Mouse (Mus musculus) urinary bladder, postnatal 10 days (tissue): ENCODE data around the gene Acd.

Source experiments
- DNase-seq: peaks from one replicate; pipeline ENCODE4 v3.0.0; 2022; ENCODE audit warnings: low spot score

Gene Acd

DNA sequence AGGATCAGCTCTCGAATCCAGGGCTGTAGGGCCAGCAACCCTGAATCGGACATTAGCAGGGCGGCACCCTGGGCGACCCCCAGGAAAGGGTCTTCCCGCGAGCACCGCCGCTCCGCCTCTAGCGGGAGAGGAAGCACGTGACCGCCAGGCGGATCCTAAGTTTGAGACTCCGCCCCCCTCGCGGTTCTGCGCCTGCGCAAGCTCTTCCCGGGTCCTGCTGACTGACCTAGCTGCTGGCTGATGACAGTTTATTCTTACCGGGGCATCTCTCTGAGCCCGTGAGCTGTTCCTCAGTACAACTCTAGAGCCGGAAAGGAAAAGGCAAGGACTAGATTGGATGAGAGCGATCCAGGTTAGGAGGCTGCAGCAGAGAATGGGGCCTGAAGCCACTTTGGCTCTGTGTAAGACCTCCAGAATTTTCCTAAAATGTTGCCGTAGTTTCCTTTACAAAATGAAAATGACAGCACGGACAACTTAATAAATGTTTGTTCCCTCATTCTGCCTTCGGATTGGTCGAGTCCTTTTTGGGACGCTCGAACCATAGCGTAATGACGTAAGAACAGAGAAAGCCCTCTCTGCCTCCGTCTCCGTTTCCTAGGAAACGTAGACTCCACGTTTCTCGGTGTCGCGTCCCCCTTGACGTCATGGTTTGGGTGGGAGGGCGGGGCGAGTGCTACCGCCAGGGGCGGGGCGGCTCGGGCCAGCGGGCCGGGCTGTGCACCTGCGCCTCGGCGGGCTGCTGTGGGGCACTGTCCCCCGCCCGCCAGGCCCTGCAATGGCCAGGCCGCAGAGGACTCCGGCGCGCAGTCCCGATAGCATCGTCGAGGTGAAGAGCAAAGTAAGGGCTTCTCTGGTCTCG, at the start of gene Acd, which contains the start of gene Pard6a:
Gene Acd, minus strand, starts transcription at position 137 of the 859 bp plus-strand sequence.
Gene Pard6a, plus strand, starts transcription at position 183 of the 859 bp plus-strand sequence.
- DNase-seq = peak; percentile 82

DNA sequence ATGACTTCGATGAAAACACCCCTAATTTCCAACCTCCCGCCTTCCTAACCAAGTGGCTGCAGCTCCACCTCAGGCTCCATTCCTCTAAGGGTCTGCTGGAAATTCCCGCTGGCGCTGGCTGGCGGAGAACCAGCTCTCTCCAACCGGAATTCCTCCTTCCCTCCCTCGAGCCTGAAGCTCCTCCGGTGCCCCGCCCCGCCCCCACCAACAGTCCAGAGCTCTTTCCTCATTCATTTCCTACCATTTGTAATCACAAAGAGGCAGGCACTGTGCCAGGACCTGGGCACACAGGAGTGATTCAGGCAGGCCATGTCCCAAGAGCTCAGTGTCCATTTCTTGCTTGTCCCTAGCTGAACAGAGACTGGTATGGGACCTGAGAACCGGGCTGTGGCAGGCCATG, 49.7 kb upstream of the Acd start:
- no peak for DNase-seq

DNA sequence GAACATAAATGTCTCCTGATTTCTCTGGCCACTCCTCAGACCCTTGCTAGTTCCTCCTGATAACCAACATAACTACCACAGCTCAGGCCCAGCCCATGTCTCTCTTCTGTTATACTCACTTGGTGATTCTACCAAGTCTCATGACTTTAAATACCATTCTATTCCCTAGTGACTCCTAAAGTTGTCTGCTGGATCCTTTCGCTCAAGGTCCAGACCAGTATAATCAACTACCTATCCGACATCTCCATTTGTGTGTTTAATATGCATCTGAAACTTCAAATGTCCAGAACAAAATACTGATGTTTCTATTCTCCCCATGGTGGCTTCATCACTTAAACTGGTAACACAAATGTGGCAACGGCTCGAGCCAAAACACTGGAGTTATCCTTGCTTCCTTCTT, 42.4 kb upstream of the Acd start:
- no peak for DNase-seq

DNA sequence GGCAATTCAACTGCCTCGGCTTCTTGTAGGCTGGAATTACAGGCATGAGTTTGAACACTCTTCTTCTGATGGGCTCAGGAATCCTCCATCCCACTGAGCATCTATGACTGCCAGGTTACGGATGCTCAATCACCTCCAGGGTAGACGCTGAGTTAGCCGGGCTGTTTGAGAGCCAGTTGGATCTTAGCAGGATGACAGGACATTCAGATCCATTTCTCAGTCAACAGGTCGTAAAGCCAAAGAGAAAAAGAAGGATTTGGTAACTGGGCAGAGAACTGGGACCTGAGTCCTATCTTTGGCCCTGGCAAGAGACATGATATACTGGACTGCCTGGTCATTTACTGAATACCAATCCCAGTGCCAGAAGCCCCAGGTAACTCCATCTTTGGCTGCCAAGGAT, 38.3 kb upstream of the Acd start:
- no peak for DNase-seq

DNA sequence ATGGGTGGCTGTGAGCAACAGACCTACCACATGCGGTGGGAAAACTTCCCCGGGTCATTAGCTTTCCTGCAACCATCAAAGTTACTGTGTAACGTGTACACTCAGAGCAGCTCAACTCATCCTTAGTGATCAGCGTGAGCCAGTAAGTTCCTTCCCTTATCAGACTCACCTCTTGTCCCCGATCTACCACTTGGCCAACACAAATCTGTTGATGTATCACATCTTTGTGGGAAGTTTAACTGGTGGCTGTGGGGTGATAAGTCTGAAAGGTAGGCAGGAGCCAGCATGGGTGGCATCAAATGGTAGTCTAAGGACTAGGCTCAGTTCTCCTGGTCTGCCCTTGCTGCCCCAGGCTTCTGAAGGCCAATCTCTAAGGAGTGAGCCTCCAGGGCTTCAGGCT, 31.3 kb upstream of the Acd start:
- no peak for DNase-seq

DNA sequence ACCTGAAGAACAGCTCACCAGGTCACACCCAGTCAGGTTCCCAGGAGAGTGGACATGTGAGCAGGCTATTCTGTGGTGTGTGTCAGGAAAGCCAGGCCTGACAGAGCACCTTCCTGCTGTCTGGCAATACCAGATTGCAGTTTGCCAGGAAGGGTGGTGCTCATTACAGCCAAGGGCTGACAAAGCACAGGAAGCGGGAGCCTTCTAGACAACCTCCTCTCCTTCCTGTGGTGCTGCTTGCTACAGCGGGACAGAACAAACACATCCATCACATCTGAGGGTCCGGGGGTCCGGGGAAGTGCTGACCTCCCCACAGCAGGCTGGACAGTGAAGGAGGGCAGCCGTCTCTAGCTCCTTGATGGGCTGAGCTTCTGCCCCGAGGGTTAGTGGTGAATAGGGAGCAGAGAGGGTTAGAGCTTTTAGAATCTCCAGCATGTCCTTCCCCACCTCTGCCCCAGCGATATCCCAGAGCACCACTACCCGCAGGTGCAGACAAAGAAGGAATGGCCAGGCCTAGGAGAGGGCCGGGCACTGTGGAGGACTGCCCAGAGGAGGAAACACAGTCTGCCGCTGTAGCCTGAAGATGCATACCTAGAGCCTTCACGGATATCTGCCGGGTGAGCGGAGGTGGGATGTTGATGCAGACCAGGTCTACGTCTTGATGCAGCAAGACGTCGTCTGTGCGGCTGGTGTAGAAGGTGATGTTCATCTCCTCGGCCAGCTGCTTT, 26.7 kb upstream of the Acd start:
- DNase-seq = no peak

DNA sequence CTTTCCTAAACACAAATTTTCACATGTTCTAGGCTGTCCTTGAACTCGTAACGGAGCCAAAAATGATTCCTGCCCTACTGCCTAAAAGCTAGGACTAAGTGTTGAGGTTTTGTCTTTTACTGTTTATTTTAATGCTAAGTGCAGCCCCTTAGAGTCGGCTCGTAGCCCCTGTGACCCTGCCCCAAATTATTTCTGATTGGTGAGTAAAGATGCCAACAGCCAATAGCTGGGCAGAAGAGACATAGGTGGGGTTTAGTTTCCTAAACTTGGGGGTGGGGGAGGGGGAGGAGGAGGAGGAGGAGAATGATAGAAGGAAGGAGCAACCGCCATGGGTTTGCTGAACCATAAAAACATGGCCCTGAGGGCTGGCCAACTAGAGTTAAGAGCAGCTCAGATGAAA, 24.8 kb upstream of the Acd start:
- DNase-seq = no peak

DNA sequence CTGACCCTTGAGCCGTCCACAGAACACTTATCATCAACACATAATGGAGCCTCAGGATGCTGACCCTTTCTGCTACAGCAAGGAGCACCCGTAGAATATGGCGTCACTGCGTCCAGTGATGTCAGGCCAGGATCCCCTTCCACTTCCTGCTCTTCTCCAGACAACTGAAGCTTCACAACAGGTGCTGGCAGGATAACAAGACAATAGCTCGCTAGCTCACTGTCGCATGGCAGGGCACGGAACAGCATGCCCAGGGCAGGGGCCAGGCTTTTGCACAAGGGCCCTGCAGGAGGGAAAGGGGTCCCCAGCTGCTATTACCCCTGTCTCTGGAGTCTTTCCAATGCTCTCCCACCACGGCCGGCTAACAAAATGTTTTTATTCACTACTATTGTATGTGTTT, 22.0 kb upstream of the Acd start:
- no peak for DNase-seq

DNA sequence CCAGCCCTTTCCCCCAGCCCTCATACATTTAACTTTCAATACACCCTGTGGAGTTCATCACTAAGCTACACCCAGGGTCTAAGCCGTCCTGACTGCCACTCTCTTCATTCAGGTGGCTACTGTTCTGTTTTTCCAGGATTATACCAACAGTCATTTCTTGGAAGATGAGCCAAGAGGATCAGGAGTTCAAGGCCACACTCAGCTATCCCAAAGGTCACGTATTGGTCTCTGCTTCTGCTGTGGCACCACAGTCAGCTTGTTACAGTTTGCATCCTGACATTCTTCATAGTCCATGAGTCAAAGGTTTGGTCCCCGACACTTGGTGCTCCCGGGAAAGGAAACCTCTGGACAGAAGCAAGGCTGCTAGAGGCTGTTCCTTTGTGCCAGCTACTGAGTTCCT, 18.7 kb upstream of the Acd start:
- no peak for DNase-seq

DNA sequence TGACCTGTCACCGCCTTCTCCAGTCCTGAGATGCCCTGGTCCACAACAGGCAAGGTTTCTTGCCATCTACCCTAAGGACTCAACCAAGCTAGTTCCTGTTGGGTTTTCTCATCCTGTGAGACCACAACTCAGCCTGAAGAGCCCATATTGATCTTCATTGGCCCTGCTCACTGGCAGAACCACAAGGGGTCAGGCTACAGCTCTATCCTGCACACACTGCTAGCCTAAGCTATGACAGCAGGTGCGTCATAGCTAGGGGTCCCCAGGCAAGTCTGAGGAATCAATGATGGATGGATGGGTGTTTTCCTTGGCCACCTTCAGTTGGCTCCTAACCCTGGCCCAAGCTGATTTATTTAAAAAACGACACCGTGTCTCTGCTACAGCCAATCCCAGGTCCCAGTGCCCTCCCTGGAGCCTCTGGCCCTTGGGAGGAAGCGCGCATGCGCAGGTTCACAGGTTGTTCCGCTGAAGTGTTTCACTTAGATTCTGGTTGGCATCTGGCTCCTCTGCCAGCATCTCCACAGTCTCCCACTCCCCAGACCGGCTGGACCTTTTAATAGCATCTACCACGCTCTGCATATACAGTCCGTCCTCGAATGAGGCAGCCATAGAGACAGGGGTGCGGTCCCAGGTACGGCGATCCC, 15.5 kb upstream of the Acd start:
- no peak for DNase-seq

DNA sequence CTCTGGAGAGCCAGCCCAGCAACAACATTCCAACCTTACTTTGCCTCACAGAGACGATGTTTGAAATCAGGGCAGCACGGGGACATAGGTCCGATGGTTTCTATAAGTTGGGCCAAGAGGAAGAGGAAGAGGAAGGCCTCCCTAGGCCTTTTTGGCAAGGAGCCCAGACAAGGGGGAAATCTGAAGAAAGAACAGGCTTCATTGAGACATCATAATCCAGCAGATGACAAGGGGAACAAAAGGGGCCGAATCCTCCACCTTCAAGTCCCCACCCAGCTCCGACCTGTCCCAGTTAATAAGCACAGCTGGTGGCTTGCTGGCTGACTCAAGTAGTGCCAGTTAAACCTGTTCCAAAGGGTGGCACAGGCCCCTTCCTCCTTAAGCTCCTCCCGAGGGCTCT, 14.1 kb upstream of the Acd start:
- DNase-seq = no peak

DNA sequence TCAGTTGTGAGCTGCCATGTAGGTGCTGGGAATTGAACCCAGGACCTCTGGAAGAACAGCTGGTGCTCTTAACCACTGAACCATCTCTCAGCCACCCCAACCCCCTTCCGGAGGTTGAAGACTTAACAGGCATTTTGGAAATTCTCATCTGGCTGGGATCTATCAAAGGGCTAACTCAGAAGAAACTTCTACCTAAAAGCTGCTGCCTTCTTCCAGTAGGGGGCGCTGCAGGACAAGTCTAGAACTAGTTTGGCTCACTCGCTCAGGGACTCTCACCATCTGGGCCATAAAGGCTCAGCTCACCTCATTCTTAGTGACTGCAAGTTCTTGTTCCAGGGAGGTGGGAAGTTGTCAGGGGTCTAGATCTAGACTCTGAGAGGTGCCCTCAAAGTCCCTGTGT, 13.2 kb upstream of the Acd start:
- DNase-seq = peak; percentile 58

DNA sequence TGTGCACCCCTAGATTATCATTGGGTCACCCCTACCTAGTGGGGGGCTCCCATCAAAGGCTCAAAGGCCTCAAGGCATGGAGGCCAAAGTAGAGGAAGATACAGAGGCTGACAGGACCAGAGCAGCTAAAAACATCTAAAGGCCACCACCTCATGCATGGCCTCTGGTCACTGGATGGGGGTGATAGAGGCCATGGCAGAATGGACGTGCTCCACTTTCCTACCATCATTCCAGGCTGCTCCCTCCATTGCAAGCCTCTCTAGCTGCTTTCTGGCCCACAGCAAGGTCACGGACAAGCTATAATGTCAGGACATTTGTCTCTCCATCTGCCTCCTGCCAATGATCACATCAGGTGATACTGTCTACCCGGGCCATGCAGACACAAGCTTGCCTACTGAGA, 11.4 kb upstream of the Acd start:
- DNase-seq = no peak

DNA sequence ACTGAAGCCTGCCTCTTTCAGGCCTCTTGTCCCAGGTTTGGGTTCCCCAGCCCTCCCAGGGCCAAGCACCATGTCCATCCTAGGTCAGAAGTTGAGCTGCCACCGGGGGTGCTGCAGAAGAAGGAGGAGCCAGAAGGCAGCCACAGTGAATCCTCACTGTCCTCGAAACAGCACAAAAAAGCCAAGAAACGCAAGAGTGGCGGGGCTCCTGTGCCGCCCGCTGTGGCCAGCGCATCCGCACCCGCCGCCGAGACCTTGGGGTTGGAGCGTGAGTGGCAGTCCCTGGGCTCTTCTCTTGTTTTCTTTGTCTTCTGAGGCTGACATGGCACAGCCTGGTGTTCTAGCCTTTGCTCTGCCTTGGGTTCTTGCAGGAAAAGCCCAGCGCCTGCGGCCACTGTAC, 8.4 kb upstream of the Acd start:
- no peak for DNase-seq

DNA sequence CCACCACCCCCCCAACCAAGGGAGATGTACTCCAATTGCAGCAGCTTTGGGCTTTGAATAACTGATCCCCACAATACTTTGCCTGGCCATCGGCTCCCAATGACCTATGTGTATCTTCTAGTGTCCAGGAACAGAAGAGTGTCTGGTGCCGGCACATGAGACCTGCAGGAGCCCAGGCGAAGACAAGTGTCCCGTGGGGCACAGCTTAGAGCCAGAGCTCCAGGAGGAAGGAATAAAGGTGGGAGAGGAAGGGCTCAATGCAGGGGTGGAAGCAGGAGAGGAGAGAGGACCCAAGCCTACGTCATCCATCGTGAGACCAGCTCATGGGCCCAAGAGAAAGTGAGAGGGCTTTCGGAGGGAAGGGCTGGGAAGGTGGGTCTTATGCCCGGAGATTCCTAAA, 7.8 kb upstream of the Acd start:
- DNase-seq = no peak

DNA sequence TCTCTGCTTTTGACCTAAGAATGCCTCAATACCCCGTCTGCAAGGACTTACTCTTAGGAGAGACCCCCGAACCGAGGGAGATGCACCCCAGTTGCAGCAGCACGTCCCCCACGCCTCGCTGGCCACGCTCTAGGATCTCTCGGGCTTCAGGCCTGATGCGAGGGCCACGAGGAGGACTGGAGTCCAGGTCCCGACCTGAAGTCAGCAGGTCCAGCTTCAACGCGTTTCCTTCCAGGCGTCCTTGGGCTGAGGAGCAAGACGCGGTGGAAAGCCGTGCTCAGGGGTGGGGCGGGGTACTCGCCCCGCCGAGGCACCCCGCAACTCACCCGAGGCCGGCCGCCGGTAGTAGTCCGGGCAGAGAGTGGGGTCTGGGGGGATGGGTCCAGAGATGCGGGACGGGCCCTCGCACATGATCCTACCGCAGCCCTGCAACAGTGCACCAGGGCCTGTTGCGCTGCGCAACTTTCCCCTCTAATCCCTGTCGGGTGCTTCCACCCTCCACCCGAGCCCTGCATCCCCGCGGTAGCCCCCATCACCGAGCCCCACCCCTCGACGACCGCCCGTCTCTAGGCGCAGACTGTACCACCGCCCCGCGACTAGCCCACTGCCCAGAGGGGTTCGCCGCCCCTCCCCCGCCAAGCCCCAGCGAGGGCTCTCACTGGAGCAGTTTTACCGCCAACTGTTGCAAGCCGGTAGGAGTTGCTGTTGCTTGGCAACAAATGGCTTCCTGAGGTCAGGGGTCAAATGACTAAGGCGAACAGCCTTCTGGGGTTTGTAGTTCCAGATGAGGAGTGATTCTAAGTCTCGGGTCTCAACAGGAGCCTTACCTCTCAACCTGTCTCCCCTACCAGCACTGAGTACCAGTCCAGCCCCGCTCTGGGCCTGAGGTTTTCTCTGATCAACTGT, 6.8 kb upstream of the Acd start, which contains the start of the genes 4933405L10Rik and Enkd1:
Gene 4933405L10Rik, plus strand, starts transcription at position 158 of the 906 bp plus-strand sequence.
Gene Enkd1, minus strand, starts transcription at position 713 of the 906 bp plus-strand sequence.
- no peak for DNase-seq

DNA sequence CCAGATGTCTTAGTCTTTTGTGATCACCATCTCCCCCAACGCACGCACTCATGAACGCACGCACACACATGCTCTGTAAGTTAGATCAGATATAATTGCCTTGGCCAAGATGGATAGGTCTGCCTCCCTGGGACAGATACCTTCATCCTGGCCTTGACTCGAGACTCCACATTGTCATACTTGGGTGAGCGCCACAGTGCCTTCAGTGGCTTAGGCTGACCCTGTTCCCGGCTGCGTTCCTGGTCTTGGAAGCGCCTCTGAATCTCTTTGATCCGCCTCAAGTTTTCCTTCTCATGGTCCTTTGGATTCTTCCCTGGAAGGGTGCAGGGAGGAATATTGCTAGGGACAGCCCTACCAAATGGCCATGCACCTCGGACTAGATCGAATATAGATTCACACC, 5.5 kb upstream of the Acd start:
- no peak for DNase-seq

DNA sequence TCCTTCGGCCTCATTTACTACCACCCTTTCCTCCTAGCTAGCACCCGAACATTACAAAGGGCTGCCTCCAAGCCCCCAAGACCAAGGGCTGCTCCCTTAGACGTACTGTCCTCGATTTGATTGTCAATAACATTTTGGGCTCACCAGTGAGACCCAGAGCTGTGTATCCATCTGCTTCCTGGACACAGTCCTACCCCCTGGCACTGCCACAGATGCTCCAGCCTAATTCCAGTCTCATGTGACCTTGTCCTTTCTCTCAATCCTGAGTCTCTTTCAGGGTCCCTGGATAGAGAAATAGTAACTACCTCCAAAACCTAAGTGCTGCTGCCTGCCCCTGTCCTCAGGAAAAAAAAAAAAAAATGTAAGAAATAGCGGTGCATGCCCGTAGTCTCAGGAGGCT, 4.1 kb upstream of the Acd start:
- no peak for DNase-seq

DNA sequence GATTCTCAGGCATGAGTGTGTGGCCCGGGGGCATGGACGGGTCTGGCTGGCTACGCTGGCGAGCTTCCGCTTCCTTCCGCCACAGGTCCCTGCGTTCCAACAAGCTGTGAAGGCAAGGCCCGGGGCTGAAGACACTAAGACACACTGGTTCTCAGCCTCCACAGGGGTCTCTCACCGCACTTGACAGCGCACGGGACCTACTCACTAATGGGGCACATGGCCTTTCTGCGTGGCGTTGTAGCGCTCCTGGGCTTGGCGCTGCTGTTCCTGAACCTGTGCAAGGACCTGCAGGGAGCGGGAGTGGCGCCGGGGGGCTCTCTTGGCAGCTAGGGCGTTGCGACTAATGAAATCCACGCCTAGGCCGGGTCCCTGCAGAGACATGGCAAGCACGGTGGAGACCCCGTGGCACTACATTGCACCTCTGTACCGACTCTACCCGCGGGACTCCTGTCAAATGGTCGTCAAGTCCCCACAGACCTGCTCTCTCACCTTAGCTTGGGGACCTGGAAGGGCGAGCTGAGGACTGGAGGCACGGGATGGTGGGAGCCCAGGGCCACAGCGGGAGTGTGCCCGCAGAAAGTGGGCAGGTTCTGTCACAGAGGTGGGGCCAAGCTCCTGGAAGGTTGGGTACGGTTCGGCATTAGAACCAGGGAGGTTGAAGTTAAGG, 3.4 kb upstream of the Acd start:
- DNase-seq = no peak

DNA sequence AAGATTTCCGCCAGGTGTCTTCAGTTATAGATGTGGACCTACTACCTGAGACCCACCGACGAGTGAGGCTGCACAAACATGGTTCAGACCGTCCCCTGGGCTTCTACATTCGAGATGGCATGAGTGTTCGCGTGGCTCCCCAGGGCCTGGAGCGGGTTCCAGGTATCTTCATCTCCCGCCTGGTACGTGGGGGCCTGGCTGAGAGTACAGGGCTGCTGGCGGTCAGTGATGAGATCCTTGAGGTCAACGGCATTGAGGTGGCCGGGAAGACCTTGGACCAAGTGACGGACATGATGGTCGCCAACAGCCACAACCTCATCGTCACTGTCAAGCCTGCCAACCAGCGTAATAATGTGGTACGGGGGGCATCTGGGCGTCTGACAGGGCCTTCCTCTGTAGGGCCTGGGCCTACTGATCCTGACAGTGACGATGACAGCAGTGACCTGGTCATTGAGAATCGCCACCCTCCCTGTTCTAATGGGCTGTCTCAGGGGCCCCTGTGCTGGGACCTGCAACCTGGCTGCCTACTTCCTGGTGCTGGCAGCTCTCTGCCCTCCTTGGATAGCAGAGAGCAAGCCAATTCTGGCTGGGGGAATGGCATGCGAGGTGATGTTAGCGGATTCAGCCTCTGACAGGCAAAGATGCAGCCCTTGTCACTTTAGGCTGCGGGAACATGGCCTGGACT, 2.0 kb upstream of the Acd start:
- DNase-seq = no peak

DNA sequence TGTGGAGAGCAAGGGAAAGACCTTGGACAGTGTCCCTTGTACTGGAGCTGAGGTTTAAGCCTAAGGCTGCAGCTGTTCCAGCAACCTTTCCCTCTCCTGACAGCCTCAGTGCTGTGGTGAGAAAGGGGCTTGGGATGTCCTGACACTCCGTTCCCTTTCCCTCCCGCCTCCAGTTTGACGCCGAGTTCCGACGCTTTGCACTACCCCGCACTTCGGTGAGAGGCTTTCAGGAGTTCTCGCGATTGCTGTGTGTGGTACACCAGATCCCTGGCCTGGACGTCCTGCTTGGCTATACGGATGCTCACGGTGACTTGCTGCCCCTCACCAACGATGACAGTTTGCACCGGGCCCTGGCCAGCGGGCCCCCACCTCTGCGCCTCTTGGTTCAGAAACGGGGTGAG, 1.1 kb upstream of the Acd start:
- DNase-seq = no peak
